8 mouse cellular contexts compared by ENCODE assay signal in the genomic region with DNA sequence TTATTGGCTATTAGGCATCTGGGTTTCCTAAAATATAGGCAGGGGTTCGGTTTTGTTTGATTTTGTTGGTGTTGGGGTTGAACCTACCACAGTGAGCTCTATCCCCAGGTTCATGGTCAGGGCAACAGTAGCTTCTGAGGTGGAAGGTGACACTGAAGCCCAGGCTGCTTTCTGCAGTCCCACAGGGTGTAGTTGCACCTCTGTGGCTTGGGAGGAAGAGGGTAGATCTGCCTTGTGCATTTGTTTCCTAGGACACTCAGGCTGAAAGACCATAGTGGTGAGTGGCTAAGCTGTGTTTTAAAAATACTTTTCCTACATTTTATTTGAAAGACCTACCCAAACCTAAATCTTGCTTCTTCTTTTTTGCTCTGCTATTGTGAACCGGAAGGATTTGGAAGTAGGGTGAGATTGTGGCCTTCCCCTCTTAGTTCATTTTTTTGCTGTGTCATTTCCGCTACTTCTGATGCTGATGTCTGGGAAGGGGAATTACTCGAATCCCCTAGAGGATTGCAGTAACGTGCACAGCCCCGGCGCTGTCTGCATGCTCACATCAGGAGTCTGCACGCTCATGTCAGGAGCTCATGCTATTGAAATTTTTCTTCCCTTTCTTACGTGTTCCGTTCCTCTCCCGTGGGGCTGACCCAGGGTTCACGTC.
DNase-seq lines count a peak whose midpoint lies in the region; ATAC-seq and TF ChIP-seq lines count a peak whose summit lies in the region.

No protein-coding gene starts in this region.

- peak overlapping the region; percentile 34 for H3K4me2 ChIP-seq in embryonic facial prominence, embryonic 13.5 days
- peak overlapping the region; percentile 52 for H3K4me2 ChIP-seq in heart, postnatal 0 days (ENCODE audit: low read depth, low read length)
- no peak overlapping the region for H3K4me2 ChIP-seq in limb, embryonic 15.5 days
- peak overlapping the region; percentile 48 for H3K4me2 ChIP-seq in neural tube, embryonic 13.5 days

- 0 out of 2 replicates have a peak overlapping the region, but pooled peaks have one; percentile 17 for H3K9ac ChIP-seq in embryonic facial prominence, embryonic 13.5 days
- H3K9ac ChIP-seq in heart, postnatal 0 days (replicated peaks; ENCODE audit: low read depth, low read length) = peak overlapping the region; percentile 45; the same call in 1 of the 2 replicates
- no peak overlapping the region for H3K9ac ChIP-seq in limb, embryonic 15.5 days
- H3K9ac ChIP-seq in neural tube, embryonic 13.5 days = peak overlapping the region; percentile 53; the same call in 1 of the 2 replicates

- H3K4me3 ChIP-seq in embryonic facial prominence, embryonic 13.5 days = no peak overlapping the region
- peak overlapping the region; percentile 33 for H3K4me3 ChIP-seq in heart, postnatal 0 days (ENCODE audit: low read depth, low read length)
- H3K4me3 ChIP-seq in limb, embryonic 15.5 days = no peak overlapping the region
- 0 out of 2 replicates have a peak overlapping the region, but pooled peaks have one; percentile 7 for H3K4me3 ChIP-seq in neural tube, embryonic 13.5 days

- DNase-seq in left cerebral cortex, postnatal 10 days (ENCODE audit: extremely low spot score in 1 of 2, low spot score in 2 of 2) = peak; percentile 35 to 53
- no peak for DNase-seq in left cerebral cortex, adult 11 months (ENCODE audit: low spot score)
- peak; percentile 73 for DNase-seq in heart, postnatal 0 days (ENCODE audit: low spot score)
- DNase-seq in cerebellum, postnatal 36 days = no peak
- no peak for DNase-seq in right cerebral cortex, postnatal 36 days (ENCODE audit: low spot score in 2 of 2)

- intact Hi-C loops in left cerebral cortex, postnatal 10 days (cut with DNase I) = no loop called here

- no peak for TF ChIP-seq EP300 in heart, postnatal 0 days (IDR thresholded peaks at IDR 0.05; ENCODE audit: low read depth)

- no peaks in the 10 kb centered on the region for H3K27me3 ChIP-seq in embryonic facial prominence, embryonic 13.5 days
- H3K27me3 ChIP-seq in heart, postnatal 0 days (ENCODE audit: control insufficient read depth, insufficient read depth, low read length) = no peaks in the 10 kb centered on the region
- H3K27me3 ChIP-seq in limb, embryonic 15.5 days = no peaks in the 10 kb centered on the region
- H3K27me3 ChIP-seq in neural tube, embryonic 13.5 days = no peaks in the 10 kb centered on the region

- H3K9me3 ChIP-seq in embryonic facial prominence, embryonic 13.5 days = no peaks in the 10 kb centered on the region
- H3K9me3 ChIP-seq in heart, postnatal 0 days (replicated peaks; ENCODE audit: control insufficient read depth, low read length) = no peaks in the 10 kb centered on the region
- no peaks in the 10 kb centered on the region for H3K9me3 ChIP-seq in limb, embryonic 15.5 days
- H3K9me3 ChIP-seq in neural tube, embryonic 13.5 days = no peaks in the 10 kb centered on the region

- peaks cover 60% of the 10 kb centered on the region for H3K4me1 ChIP-seq in embryonic facial prominence, embryonic 13.5 days
- H3K4me1 ChIP-seq in heart, postnatal 0 days (ENCODE audit: control insufficient read depth, insufficient read depth) = peaks cover 25% of the 10 kb centered on the region
- H3K4me1 ChIP-seq in limb, embryonic 15.5 days = peaks cover 36% of the 10 kb centered on the region
- peaks cover 35% of the 10 kb centered on the region for H3K4me1 ChIP-seq in neural tube, embryonic 13.5 days (replicated peaks)

- H3K36me3 ChIP-seq in embryonic facial prominence, embryonic 13.5 days = no peaks in the 10 kb centered on the region
- H3K36me3 ChIP-seq in heart, postnatal 0 days (replicated peaks; ENCODE audit: control insufficient read depth, insufficient read depth, low read length) = no peaks in the 10 kb centered on the region
- H3K36me3 ChIP-seq in limb, embryonic 15.5 days = no peaks in the 10 kb centered on the region
- no peaks in the 10 kb centered on the region for H3K36me3 ChIP-seq in neural tube, embryonic 13.5 days

- TF ChIP-seq CTCF in heart, postnatal 0 days (IDR thresholded peaks at IDR 0.05; ENCODE audit: low read depth) = no peak

- H3K27ac ChIP-seq in embryonic facial prominence, embryonic 13.5 days = peak overlapping the region; percentile 18
- peak overlapping the region; percentile 82 for H3K27ac ChIP-seq in heart, postnatal 0 days (ENCODE audit: low read depth)
- H3K27ac ChIP-seq in limb, embryonic 15.5 days = peak overlapping the region; percentile 40
- peak overlapping the region; percentile 80 for H3K27ac ChIP-seq in neural tube, embryonic 13.5 days (replicated peaks)

- 0 out of 2 replicates have a peak, but pooled peaks have one; percentile 40 for ATAC-seq in embryonic facial prominence, embryonic 13.5 days (ENCODE audit: insufficient number of reproducible peaks, insufficient read depth, low FRiP score, low TSS enrichment, low read depth)
- peak; percentile 77 for ATAC-seq in heart, postnatal 0 days (ENCODE audit: insufficient read depth, low read depth)
- ATAC-seq in limb, embryonic 15.5 days (ENCODE audit: insufficient number of reproducible peaks, low FRiP score, low TSS enrichment, low read depth) = peak; percentile 57; the same call in 1 of the 2 replicates
- ATAC-seq in neural tube, embryonic 13.5 days (ENCODE audit: low read depth) = peak; percentile 87

- WGBS in embryonic facial prominence, embryonic 13.5 days = 21% methylated on average over 12 of the region's 12 CpGs
- WGBS in heart, postnatal 0 days = 11% methylated on average over 12 of the region's 12 CpGs
- WGBS in limb, embryonic 15.5 days = 19% methylated on average over 12 of the region's 12 CpGs
- WGBS in neural tube, embryonic 13.5 days = 18% methylated on average over 12 of the region's 12 CpGs

Comparison
In these comparisons a context has a peak if more than half of its experiments do, and no peak if none do; other contexts are left out.
1. DNase-seq: peak in left cerebral cortex, postnatal 10 days (2 of 2) and heart, postnatal 0 days (single experiment); none in left cerebral cortex, adult 11 months (single experiment), cerebellum, postnatal 36 days (0 of 2) and right cerebral cortex, postnatal 36 days (0 of 2).
2. H3K27ac ChIP-seq: peak in every context shown above with its lines; median percentile 82 in heart, postnatal 0 days; 80 in neural tube, embryonic 13.5 days; 40 in limb, embryonic 15.5 days; 18 in embryonic facial prominence, embryonic 13.5 days.
3. H3K4me3 ChIP-seq: peak in heart, postnatal 0 days (single experiment) and neural tube, embryonic 13.5 days (single experiment); none in embryonic facial prominence, embryonic 13.5 days (single experiment) and limb, embryonic 15.5 days (single experiment).
4. Peak in every context shown above with its lines, with median percentiles within 50 percentile points of each other: ATAC-seq.